Mouse (Mus musculus) lung, adult 2 months (tissue): ENCODE data around the gene Golgb1. TPM values are rescaled to one million over a fixed set of nuclear protein-coding genes. Genes with fewer than 3 reads are reported as not detected.

ENCODE experiments used
- DNase-seq: peaks from one replicate; pipeline ENCODE4 v3.0.0; 2022
- H3K4me1 ChIP-seq: fragments of 200-500 bp; 2 replicates; pipeline ENCODE4 v1.6.1; 2011; ENCODE audit warnings: low read length; ENCODE audit not compliant: control insufficient read depth, insufficient read depth
- H3K4me3 ChIP-seq: fragments of 200-500 bp; replicated peaks from 2 replicates; pipeline ENCODE3; 2011; ENCODE audit warnings: low read depth, mild to moderate bottlenecking, control low read depth, low read length; ENCODE audit errors: extremely low read depth
- CTCF ChIP-seq: fragments of 200-500 bp; IDR thresholded peaks from 2 replicates; pipeline ENCODE4 v1.5.1; 2011; ENCODE audit warnings: mild to moderate bottlenecking, low read length, control low read depth; ENCODE audit not compliant: insufficient read depth
- POLR2A ChIP-seq: fragments of 200-500 bp; IDR thresholded peaks from 2 replicates; pipeline ENCODE4 v1.6.1; 2011; ENCODE audit warnings: low read depth, mild to moderate bottlenecking, control low read depth, low read length, borderline replicate concordance; ENCODE audit errors: extremely low read depth
- WGBS: fragments of 180-500 bp; shearing (Covaris S2); methylation state at CpG from one replicate; pipeline ENCODE4 v1.1.7; 2018; 5-methylcytosine and 5-hydroxymethylcytosine counted together
- polyA plus RNA-seq: library from polyadenylated mRNA; depleted of rRNA; stranded (reverse); fragments of >200 nt; gene quantifications from 2 replicates; pipeline ENCODE4 v1.2.3, GENCODE M21; 2012

The Golgb1 gene
- polyA plus RNA-seq, 1 experiment = 48.6 TPM

DNA sequence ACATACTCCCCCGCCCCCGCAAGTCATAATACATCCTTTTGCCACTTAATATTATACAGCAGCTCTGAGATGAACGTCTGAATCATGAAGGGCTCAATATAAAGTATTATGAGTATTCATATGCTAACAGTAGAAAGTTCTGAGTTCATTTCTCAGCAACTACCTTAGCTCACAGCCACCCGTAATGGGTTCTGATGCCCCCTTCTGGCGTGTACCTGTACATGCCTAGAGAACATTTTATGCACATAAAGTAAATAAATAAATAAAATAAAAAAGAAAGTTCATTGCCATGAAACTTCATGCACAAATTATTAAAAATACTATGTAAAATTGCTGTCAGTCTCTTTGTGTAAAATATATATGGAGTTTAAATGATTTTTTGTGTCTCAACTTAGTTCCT lies 2.4 kb downstream of the Golgb1 start:
- no peak for DNase-seq
- 64% methylated on average over 5 of the region's 5 CpGs for WGBS

DNA sequence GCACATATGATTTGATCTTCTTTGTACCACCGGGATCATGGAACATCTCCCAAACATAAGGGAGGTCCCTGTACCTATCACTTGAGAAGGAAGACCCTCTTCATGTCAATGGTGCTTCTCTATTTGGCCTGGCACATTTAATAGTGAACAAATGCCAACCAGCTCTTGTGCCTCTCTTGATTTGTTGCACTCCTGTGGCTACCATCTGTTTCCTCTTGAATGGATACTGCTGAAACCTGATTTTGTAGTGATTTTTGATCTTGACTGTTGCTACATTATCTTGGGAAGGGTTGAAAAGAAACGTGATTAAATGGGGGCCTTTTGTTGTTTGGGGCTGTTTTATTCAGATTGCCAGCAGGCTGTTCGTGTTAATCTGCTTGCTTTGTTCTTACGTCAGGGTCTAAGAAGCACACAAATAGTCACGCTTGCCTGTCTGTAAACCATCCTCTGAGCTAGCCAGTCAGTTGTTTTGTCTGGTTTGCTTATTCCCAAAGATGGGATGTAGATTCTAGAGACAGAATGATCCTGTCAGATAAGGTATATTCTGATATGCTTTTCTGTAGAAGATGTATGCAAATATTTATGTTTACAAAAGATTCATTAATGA lies 7.9 kb downstream of the Golgb1 start:
- TF ChIP-seq POLR2A = no peak
- TF ChIP-seq CTCF = no peak
- no peak for DNase-seq
- peaks cover 6% of the 10 kb centered on the region; the same call in 1 of the 2 replicates for H3K4me1 ChIP-seq
- H3K4me3 ChIP-seq = no peak overlapping the region
- 72% methylated on average over 5 of the region's 5 CpGs for WGBS

More for the DNA sequence above, 2.4 kb downstream of the Golgb1 start:
- TF ChIP-seq POLR2A (no peak), CTCF (no peak)
- H3K4me3 ChIP-seq = no peak overlapping the region
- H3K4me1 ChIP-seq = peaks cover 15% of the 10 kb centered on the region

DNA sequence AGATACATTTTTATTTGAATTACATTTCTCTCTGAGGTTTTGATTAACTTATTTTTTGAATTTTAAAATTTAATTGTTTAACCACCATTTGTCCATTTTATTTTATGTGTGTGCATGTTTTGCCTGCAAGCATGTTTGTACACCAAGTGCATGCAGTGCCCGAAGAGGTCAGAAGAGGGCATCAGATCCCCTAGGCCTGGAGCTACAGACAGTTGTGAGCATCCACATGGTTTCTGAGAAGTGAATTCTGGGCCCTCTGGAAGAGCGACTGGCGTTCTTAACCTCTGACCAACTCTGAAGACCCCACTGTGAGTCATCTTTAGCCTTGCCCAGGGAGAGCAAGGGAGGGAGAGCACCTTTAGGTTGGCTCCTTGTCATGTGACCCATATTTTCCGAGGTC lies 9.9 kb downstream of the Golgb1 start:
- WGBS = 89% methylated on average over 4 of the region's 4 CpGs
- H3K4me1 ChIP-seq = no peaks in the 10 kb centered on the region
- no peak for DNase-seq
- TF ChIP-seq POLR2A (no peak), CTCF (peak; percentile 52)
- no peak overlapping the region for H3K4me3 ChIP-seq

- 93% methylated on average over 11 of the region's 11 CpGs for WGBS
- DNase-seq = no peak
- Histone ChIP-seq H3K4me3 (no peak overlapping the region), H3K4me1 (no peaks in the 10 kb centered on the region)
- TF ChIP-seq POLR2A (no peak), CTCF (no peak)
These were observed 11.0 kb downstream of the Golgb1 start for GRCm38 (mm10) chr16:36885912-36886311.

GRCm38 (mm10) chr16:36887546-36887945 lies 12.6 kb downstream of the Golgb1 start:
- no peak for TF ChIP-seq CTCF
- no peak for TF ChIP-seq POLR2A
- WGBS = 84% methylated on average over 5 of the region's 5 CpGs
- DNase-seq = no peak
- no peaks in the 10 kb centered on the region for H3K4me1 ChIP-seq
- H3K4me3 ChIP-seq = no peak overlapping the region

- 88% methylated on average over 3 of the region's 3 CpGs for WGBS
- TF ChIP-seq POLR2A (no peak), CTCF (no peak)
- Histone ChIP-seq H3K4me1 (no peaks in the 10 kb centered on the region), H3K4me3 (no peak overlapping the region)
- no peak for DNase-seq
These were observed 15.6 kb downstream of the Golgb1 start for GRCm38 (mm10) chr16:36890559-36890958.

- DNase-seq = no peak
- TF ChIP-seq POLR2A (no peak), CTCF (no peak)
- 93% methylated on average over 4 of the region's 4 CpGs for WGBS
These were observed 16.5 kb downstream of the Golgb1 start for GRCm38 (mm10) chr16:36891415-36891814.

GRCm38 (mm10) chr16:36893317-36893716 lies 18.4 kb downstream of the Golgb1 start:
- TF ChIP-seq CTCF (no peak), POLR2A (no peak)
- 92% methylated on average over 10 of the region's 10 CpGs for WGBS
- Histone ChIP-seq H3K4me3 (no peak overlapping the region), H3K4me1 (no peaks in the 10 kb centered on the region)
- no peak for DNase-seq

More at GRCm38 (mm10) chr16:36891415-36891814, 16.5 kb downstream of the Golgb1 start:
- Histone ChIP-seq H3K4me1 (no peaks in the 10 kb centered on the region), H3K4me3 (no peak overlapping the region)

DNA sequence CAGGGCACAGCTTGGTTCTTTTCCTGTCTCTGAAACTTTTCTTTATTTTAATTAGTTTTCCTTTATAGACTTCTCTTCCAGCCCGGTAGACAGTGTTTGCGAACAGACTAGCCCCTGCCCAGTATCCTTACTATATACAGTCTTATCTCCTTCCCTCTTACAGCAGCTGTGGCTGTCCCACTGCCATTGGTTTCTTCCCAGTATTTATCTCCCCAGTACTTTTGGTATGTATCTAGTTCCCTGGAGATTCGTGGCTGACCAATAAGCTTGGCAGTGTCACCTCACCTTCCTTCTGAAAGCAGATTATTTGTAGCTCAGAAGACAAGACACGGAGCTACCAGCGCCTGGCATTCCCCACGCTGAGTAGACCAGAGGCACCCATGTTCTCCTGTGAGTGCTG lies 21.8 kb downstream of the Golgb1 start:
- Histone ChIP-seq H3K4me3 (no peak overlapping the region), H3K4me1 (no peaks in the 10 kb centered on the region)
- 93% methylated on average over 6 of the region's 6 CpGs for WGBS
- TF ChIP-seq POLR2A (no peak), CTCF (no peak)
- DNase-seq = no peak

DNA sequence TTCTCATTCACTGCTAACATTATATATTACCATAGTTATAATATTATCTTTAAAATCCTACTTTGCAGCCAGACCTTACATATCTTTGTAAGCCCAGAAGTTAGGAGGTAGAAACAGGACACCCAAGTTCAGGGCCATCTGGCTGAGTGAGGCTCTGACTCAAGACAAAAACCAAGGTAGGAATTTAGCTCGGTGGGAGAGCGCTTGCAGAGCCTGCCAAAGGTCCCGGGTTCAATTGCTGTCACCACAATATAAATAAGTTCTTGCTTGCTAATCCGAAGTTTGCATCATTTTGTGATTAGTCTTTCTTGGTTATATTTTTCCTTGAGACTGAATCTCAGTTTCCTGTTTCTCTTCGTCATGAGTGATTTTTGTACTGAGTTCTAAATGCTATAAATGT lies 28.2 kb downstream of the Golgb1 start:
- DNase-seq = no peak
- no peak for TF ChIP-seq POLR2A
- TF ChIP-seq CTCF = no peak
- Histone ChIP-seq H3K4me1 (no peaks in the 10 kb centered on the region), H3K4me3 (no peak overlapping the region)
- WGBS = 86% methylated on average over 5 of the region's 5 CpGs

- DNase-seq = no peak
- WGBS = 80% methylated on average over 10 of the region's 10 CpGs
- H3K4me3 ChIP-seq = no peak overlapping the region
These were observed 37.0 kb downstream of the Golgb1 start for GRCm38 (mm10) chr16:36911909-36912308.

More at GRCm38 (mm10) chr16:36911909-36912308, 37.0 kb downstream of the Golgb1 start:
- no peaks in the 10 kb centered on the region for H3K4me1 ChIP-seq
- TF ChIP-seq POLR2A = no peak
